Comparison of ENCODE assay signal across 8 mouse cellular contexts in genomic region chr9:61714331-61715035, GRCm38 (mm10).
DNase-seq lines count a peak whose midpoint lies in the region; ATAC-seq lines count a peak whose summit lies in the region.

No protein-coding gene starts in this region.

- no peak for ATAC-seq in hindbrain, embryonic 14.5 days (ENCODE audit: low FRiP score)
- no peak for ATAC-seq in hindbrain, embryonic 13.5 days (ENCODE audit: low FRiP score)
- no peak for ATAC-seq in neural tube, embryonic 13.5 days (ENCODE audit: low read depth)
- peak; percentile 37; the same call in 1 of the 2 replicates for ATAC-seq in stomach, embryonic 16.5 days (ENCODE audit: insufficient read depth, low FRiP score)
- no peak for ATAC-seq in megakaryocyte-erythroid progenitor cell, adult 5-6 weeks (replicated peaks; ENCODE audit: low FRiP score, low TSS enrichment, poor library complexity, severe bottlenecking)

- 0 out of 2 replicates have a peak overlapping the region, but pooled peaks have one; percentile 17 for H3K9ac ChIP-seq in hindbrain, embryonic 14.5 days
- H3K9ac ChIP-seq in hindbrain, embryonic 13.5 days = no peak overlapping the region
- 0 out of 2 replicates have a peak overlapping the region, but pooled peaks have one; percentile 31 for H3K9ac ChIP-seq in neural tube, embryonic 13.5 days
- H3K9ac ChIP-seq in stomach, embryonic 16.5 days (ENCODE audit: low read length) = no peak overlapping the region

- H3K9me3 ChIP-seq in hindbrain, embryonic 14.5 days (ENCODE audit: control insufficient read depth, low read length) = no peaks in the 10 kb centered on the region
- H3K9me3 ChIP-seq in hindbrain, embryonic 13.5 days = no peaks in the 10 kb centered on the region
- no peaks in the 10 kb centered on the region for H3K9me3 ChIP-seq in neural tube, embryonic 13.5 days
- no peaks in the 10 kb centered on the region for H3K9me3 ChIP-seq in stomach, embryonic 16.5 days (replicated peaks; ENCODE audit: control insufficient read depth, low read length)

- DNase-seq in hindbrain, embryonic 14.5 days (ENCODE audit: low spot score) = no peak
- DNase-seq in neural tube, embryonic 10.5 days (ENCODE audit: extremely low spot score, low spot score) = no peak
- DNase-seq in left cerebral cortex, postnatal 25 days (ENCODE audit: low spot score in 2 of 2) = peak; percentile 45 to 90
- no peak for DNase-seq in thymus, postnatal 25 days

- H3K4me2 ChIP-seq in hindbrain, embryonic 14.5 days (replicated peaks) = no peak overlapping the region
- H3K4me2 ChIP-seq in hindbrain, embryonic 13.5 days = no peak overlapping the region
- H3K4me2 ChIP-seq in neural tube, embryonic 13.5 days = no peak overlapping the region
- peak overlapping the region; percentile 40 for H3K4me2 ChIP-seq in stomach, embryonic 16.5 days (ENCODE audit: low read depth, low read length)

- H3K27me3 ChIP-seq in hindbrain, embryonic 14.5 days (ENCODE audit: control insufficient read depth, insufficient read depth, low read length) = no peaks in the 10 kb centered on the region
- peaks cover 6% of the 10 kb centered on the region; the same call in 1 of the 2 replicates for H3K27me3 ChIP-seq in hindbrain, embryonic 13.5 days
- H3K27me3 ChIP-seq in neural tube, embryonic 13.5 days = peaks cover 8% of the 10 kb centered on the region; the same call in 1 of the 2 replicates
- H3K27me3 ChIP-seq in stomach, embryonic 16.5 days (ENCODE audit: control insufficient read depth, insufficient read depth, low read length) = no peaks in the 10 kb centered on the region

- H3K36me3 ChIP-seq in hindbrain, embryonic 14.5 days (replicated peaks; ENCODE audit: control insufficient read depth, insufficient read depth) = no peaks in the 10 kb centered on the region
- H3K36me3 ChIP-seq in hindbrain, embryonic 13.5 days = no peaks in the 10 kb centered on the region
- no peaks in the 10 kb centered on the region for H3K36me3 ChIP-seq in neural tube, embryonic 13.5 days
- no peaks in the 10 kb centered on the region for H3K36me3 ChIP-seq in stomach, embryonic 16.5 days (ENCODE audit: control insufficient read depth, insufficient read depth, low read length)

- intact Hi-C loops in left cerebral cortex, postnatal 25 days (cut with DNase I) = loop anchor here (1.0 to 10.0 kb wide), 6 partner anchors 38 to 440 kb away; no protein-coding TSS in a partner anchor

- 44% methylated on average over 19 of the region's 19 CpGs for WGBS in hindbrain, embryonic 14.5 days
- WGBS in hindbrain, embryonic 13.5 days = 56% methylated on average over 19 of the region's 19 CpGs
- WGBS in neural tube, embryonic 13.5 days = 36% methylated on average over 19 of the region's 19 CpGs
- 29% methylated on average over 19 of the region's 19 CpGs for WGBS in stomach, embryonic 16.5 days

- H3K4me1 ChIP-seq in hindbrain, embryonic 14.5 days (replicated peaks; ENCODE audit: control insufficient read depth, insufficient read depth, low read length) = peaks cover 29% of the 10 kb centered on the region
- peaks cover 31% of the 10 kb centered on the region for H3K4me1 ChIP-seq in hindbrain, embryonic 13.5 days (replicated peaks)
- H3K4me1 ChIP-seq in neural tube, embryonic 13.5 days (replicated peaks) = peaks cover 54% of the 10 kb centered on the region
- H3K4me1 ChIP-seq in stomach, embryonic 16.5 days (ENCODE audit: control insufficient read depth, insufficient read depth, low read length) = peaks cover 12% of the 10 kb centered on the region

- no peak overlapping the region for H3K4me3 ChIP-seq in hindbrain, embryonic 14.5 days (replicated peaks; ENCODE audit: low read length)
- H3K4me3 ChIP-seq in hindbrain, embryonic 13.5 days = no peak overlapping the region
- H3K4me3 ChIP-seq in neural tube, embryonic 13.5 days = no peak overlapping the region
- no peak overlapping the region for H3K4me3 ChIP-seq in stomach, embryonic 16.5 days (replicated peaks; ENCODE audit: low read length)

- H3K27ac ChIP-seq in hindbrain, embryonic 14.5 days = no peak overlapping the region
- H3K27ac ChIP-seq in hindbrain, embryonic 13.5 days = no peak overlapping the region; the same call in 1 of the 2 replicates
- H3K27ac ChIP-seq in neural tube, embryonic 13.5 days (replicated peaks) = 0 out of 2 replicates have a peak overlapping the region, but pooled peaks have one; percentile 50
- H3K27ac ChIP-seq in stomach, embryonic 16.5 days (ENCODE audit: low read length) = no peak overlapping the region; the same call in 1 of the 2 replicates

Comparison
In these comparisons a context has a peak if more than half of its experiments do, and no peak if none do; other contexts are left out.
1. H3K9ac ChIP-seq: peak in hindbrain, embryonic 14.5 days (single experiment) and neural tube, embryonic 13.5 days (single experiment); none in hindbrain, embryonic 13.5 days (single experiment) and stomach, embryonic 16.5 days (single experiment).
2. DNase-seq: peak in left cerebral cortex, postnatal 25 days (2 of 2); none in hindbrain, embryonic 14.5 days (single experiment), neural tube, embryonic 10.5 days (single experiment) and thymus, postnatal 25 days (single experiment).